In the genomic region with DNA sequence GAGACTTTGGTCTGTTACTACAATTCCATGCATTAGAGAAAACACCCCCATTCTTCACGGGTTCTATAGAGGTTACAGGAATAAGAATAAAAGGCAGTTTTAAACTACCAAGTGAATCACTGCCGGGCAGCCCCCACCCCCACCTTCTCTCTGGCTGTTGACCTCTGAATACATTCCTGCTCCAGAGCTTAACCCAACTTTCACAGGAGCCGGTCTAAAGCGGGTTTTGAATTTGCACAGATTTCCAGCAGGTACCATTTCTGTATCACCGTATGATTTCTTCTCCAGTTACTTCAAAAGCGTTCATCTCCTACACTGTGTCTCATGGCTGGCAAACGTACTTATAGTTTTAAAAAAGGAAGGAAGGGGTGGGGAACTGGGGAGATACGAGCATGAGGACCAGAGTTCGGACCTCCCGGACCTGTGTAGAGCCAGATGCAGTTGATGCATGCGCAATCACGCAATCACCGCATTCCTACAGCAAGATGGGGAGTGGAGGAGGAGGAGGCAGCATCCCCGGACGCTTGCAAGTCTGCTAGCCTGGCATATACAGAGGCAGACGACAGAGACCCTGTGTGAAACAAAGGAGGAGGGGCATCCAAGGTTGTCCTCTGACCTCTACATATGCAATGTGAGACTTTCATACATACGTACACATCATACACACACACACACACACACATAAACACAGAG, we compare ENCODE assay signal across 9 mouse cellular contexts. TPM values are rescaled to one million over a fixed set of nuclear protein-coding genes. Genes with fewer than 3 reads are reported as not detected.
DNase-seq lines count a peak whose midpoint lies in the region; ATAC-seq and TF ChIP-seq lines count a peak whose summit lies in the region.
"Had no signal": no experiment of that assay in that cellular context is flagged by ENCODE, and none has a peak within 500 bp of the region (broad histone marks: within the 10 kb centered on the region; RNA-seq: fewer than 3 reads in every experiment).

No protein-coding gene starts in this region.

- H3K27me3 ChIP-seq in E14TG2a.4 (ENCODE audit: insufficient read depth, low read length) (peaks cover 5% of the 10 kb centered on the region; the same call in 1 of the 2 replicates), ES-Bruce4 (ENCODE audit: control insufficient read depth, insufficient read depth, low read length, poor library complexity, severe bottlenecking) (no peaks in the 10 kb centered on the region)
- H3K27me3 ChIP-seq in forebrain, embryonic 14.5 days (replicated peaks; ENCODE audit: control insufficient read depth, insufficient read depth, low read length), result no peaks in the 10 kb centered on the region
- no peaks in the 10 kb centered on the region for H3K27me3 ChIP-seq in liver, postnatal 0 days (ENCODE audit: insufficient read depth, low read length)

- peak; percentile 57 for DNase-seq in forebrain, embryonic 14.5 days (ENCODE audit: low spot score)
- DNase-seq in liver, postnatal 0 days, result no peak
- DNase-seq in T-cell, adult 2 months (ENCODE audit: low spot score), result no peak
- DNase-seq in layer of hippocampus, adult 9-10 months (ENCODE audit: low spot score), result no peak
- no peak for DNase-seq in ovary, postnatal 10 days (ENCODE audit: low spot score)
- DNase-seq: liver, embryonic 13.5 days had no signal

- TF ChIP-seq EP300 in ES-Bruce4 (IDR thresholded peaks at IDR 0.05; ENCODE audit: insufficient read depth, low read depth, low read length), result no peak
- TF ChIP-seq EP300 in liver, postnatal 0 days (IDR thresholded peaks at IDR 0.05; ENCODE audit: low read depth), result no peak

- ATAC-seq in forebrain, embryonic 14.5 days, result peak; percentile 47
- no peak for ATAC-seq in liver, postnatal 0 days
- no peak for ATAC-seq in megakaryocyte, adult 5-6 weeks (ENCODE audit: poor library complexity, severe bottlenecking)

- peak overlapping the region; percentile 52 for H3K4me2 ChIP-seq in forebrain, embryonic 14.5 days (ENCODE audit: low read length)
- 0 out of 2 replicates have a peak overlapping the region, but pooled peaks have one; percentile 13 for H3K4me2 ChIP-seq in liver, postnatal 0 days (ENCODE audit: low read depth, low read length)
- H3K4me2 ChIP-seq: liver, embryonic 13.5 days had no signal

- TF ChIP-seq CTCF in E14TG2a.4 (conservative IDR thresholded peaks at IDR 0.05; ENCODE audit: low read length) (no peak), ES-Bruce4 (IDR thresholded peaks at IDR 0.05; ENCODE audit: low read depth, low read length) (no peak)
- TF ChIP-seq CTCF in liver, postnatal 0 days (IDR thresholded peaks at IDR 0.05; ENCODE audit: low read depth), result no peak

- H3K4me3 ChIP-seq in E14TG2a.4 (replicated peaks; ENCODE audit: low read length) (peak overlapping the region; percentile 55), ES-Bruce4 (ENCODE audit: low read depth, low read length) (no peak overlapping the region)
- H3K4me3 ChIP-seq in forebrain, embryonic 14.5 days (ENCODE audit: low read depth, low read length), result peak overlapping the region; percentile 28
- H3K4me3 ChIP-seq in liver, postnatal 0 days (ENCODE audit: low read depth, low read length), result no peak overlapping the region
- H3K4me3 ChIP-seq: liver, embryonic 13.5 days had no signal

- WGBS in forebrain, embryonic 14.5 days, result 3% methylated on average over 17 of the region's 17 CpGs
- 34% methylated on average over 17 of the region's 17 CpGs for WGBS in liver, postnatal 0 days (ENCODE audit: insufficient replicate concordance)

- H3K4me1 ChIP-seq in E14TG2a.4 (replicated peaks; ENCODE audit: low read depth, low read length) (peaks cover 37% of the 10 kb centered on the region), ES-Bruce4 (ENCODE audit: control insufficient read depth, insufficient read depth, low read length) (peaks cover 2% of the 10 kb centered on the region)
- peaks cover 7% of the 10 kb centered on the region; the same call in 1 of the 2 replicates for H3K4me1 ChIP-seq in forebrain, embryonic 14.5 days (ENCODE audit: control insufficient read depth, insufficient read depth, low read length)
- no peaks in the 10 kb centered on the region for H3K4me1 ChIP-seq in liver, postnatal 0 days (ENCODE audit: insufficient read depth)
- H3K4me1 ChIP-seq: liver, embryonic 13.5 days had no signal

- peak overlapping the region; percentile 66; the same call in 1 of the 2 replicates for H3K27ac ChIP-seq in ES-Bruce4 (ENCODE audit: insufficient read depth, low read length)
- peak overlapping the region; percentile 83 for H3K27ac ChIP-seq in forebrain, embryonic 14.5 days (ENCODE audit: low read depth, low read length)
- no peak overlapping the region for H3K27ac ChIP-seq in liver, postnatal 0 days (ENCODE audit: low read depth)
- H3K27ac ChIP-seq: liver, embryonic 13.5 days had no signal

- H3K9ac ChIP-seq in ES-Bruce4 (ENCODE audit: low read depth, poor library complexity, severe bottlenecking), result peak overlapping the region; percentile 45; the same call in 1 of the 2 replicates
- peak overlapping the region; percentile 33 for H3K9ac ChIP-seq in forebrain, embryonic 14.5 days (ENCODE audit: low read length)
- no peak overlapping the region for H3K9ac ChIP-seq in liver, postnatal 0 days (replicated peaks)
- H3K9ac ChIP-seq: liver, embryonic 13.5 days had no signal

- H3K9me3 ChIP-seq in E14TG2a.4 (ENCODE audit: low read length) (no peaks in the 10 kb centered on the region), ES-Bruce4 (replicated peaks; ENCODE audit: control insufficient read depth, insufficient read depth, low read length, poor library complexity, severe bottlenecking) (no peaks in the 10 kb centered on the region)
- no peaks in the 10 kb centered on the region for H3K9me3 ChIP-seq in forebrain, embryonic 14.5 days (replicated peaks; ENCODE audit: control insufficient read depth, low read length)
- no peaks in the 10 kb centered on the region for H3K9me3 ChIP-seq in liver, postnatal 0 days (ENCODE audit: low read length)
- H3K9me3 ChIP-seq: liver, embryonic 13.5 days had no signal

- no peak for TF ChIP-seq POLR2A in ES-Bruce4 (IDR thresholded peaks at IDR 0.05; ENCODE audit: insufficient read depth, low read length)

- H3K36me3 ChIP-seq in E14TG2a.4 (ENCODE audit: insufficient read depth, low read length) (no peaks in the 10 kb centered on the region), ES-Bruce4 (ENCODE audit: control insufficient read depth, insufficient read depth, low read length, poor library complexity, severe bottlenecking) (no peaks in the 10 kb centered on the region)
- no peaks in the 10 kb centered on the region for H3K36me3 ChIP-seq in forebrain, embryonic 14.5 days (ENCODE audit: control insufficient read depth, insufficient read depth, low read length)
- H3K36me3 ChIP-seq in liver, postnatal 0 days (replicated peaks; ENCODE audit: insufficient read depth, low read length), result no peaks in the 10 kb centered on the region
- H3K36me3 ChIP-seq: liver, embryonic 13.5 days had no signal

RNA-seq across cellular contexts. Expression of a gene that starts 15.7 kb away (rescaled TPM):
- polyA plus RNA-seq in ES-Bruce4 (2011; ENCODE audit: insufficient read depth, insufficient read length, low read depth, missing spikeins), result 49.1 and 54.2 TPM in 2 replicates
- 1.6 and 2.0 TPM in 2 replicates for polyA plus RNA-seq in forebrain, embryonic 14.5 days (2014; fragmentation: Nextera tagmentation; extraction: Ambion mirVana)
- 0.69 and 0.96 TPM in 2 replicates for polyA plus RNA-seq in liver, postnatal 0 days (2015; fragmentation: Nextera tagmentation; extraction: Ambion mirVana)
- total RNA-seq in megakaryocyte, adult 5-6 weeks (2015), result not detected in 2 replicates
- not detected in 2 replicates for total RNA-seq in megakaryocyte, adult 5-6 weeks (2017)

RNA-seq across cellular contexts. Expression of a gene that starts 23.9 kb away (rescaled TPM):
- 4.7 and 5.4 TPM in 2 replicates for polyA plus RNA-seq in ES-Bruce4 (2011; ENCODE audit: insufficient read depth, insufficient read length, low read depth, missing spikeins)
- 0.37 and 0.58 TPM in 2 replicates for polyA plus RNA-seq in forebrain, embryonic 14.5 days (2014; fragmentation: Nextera tagmentation; extraction: Ambion mirVana)
- 0.20 and 0.23 TPM in 2 replicates for polyA plus RNA-seq in liver, postnatal 0 days (2015; fragmentation: Nextera tagmentation; extraction: Ambion mirVana)
- total RNA-seq in megakaryocyte, adult 5-6 weeks (2015), result 0.18 and 1.2 TPM in 2 replicates
- 0.62 and 0.69 TPM in 2 replicates for total RNA-seq in megakaryocyte, adult 5-6 weeks (2017)

Comparison
In these comparisons a context has a peak if more than half of its experiments do, and no peak if none do; other contexts are left out.
1. H3K4me3 ChIP-seq: peak in E14TG2a.4 (single experiment) and forebrain, embryonic 14.5 days (single experiment); none in ES-Bruce4 (single experiment) and liver, postnatal 0 days (single experiment).
2. RNA of a gene that starts 15.7 kb away (polyA plus RNA-seq): 49.1 to 54.2 TPM in ES-Bruce4; 1.6 to 2.0 TPM in forebrain, embryonic 14.5 days and 0.69 to 0.96 TPM in liver, postnatal 0 days; every median in the first group is over 10 times any median in the second.